Mouse (Mus musculus) stomach, embryonic 14.5 days (tissue): Measurements from ENCODE around the gene Kcnab2. TPM values are rescaled to one million over a fixed set of nuclear protein-coding genes. Genes with fewer than 3 reads are reported as not detected.

ENCODE experiments used
- ATAC-seq: fragments of 200-750 bp; cut with Nextera tagmentation; 2 replicates; pipeline ENCODE4 v1.8.0; 2017; ENCODE audit warnings: low read depth, moderate TSS enrichment; ENCODE audit not compliant: insufficient number of reproducible peaks, insufficient read depth, low FRiP score
- H3K27ac ChIP-seq: fragments of 300-500 bp; sonication (generic); 2 replicates; pipeline ENCODE4 v1.5.1; 2014; ENCODE audit warnings: mild to moderate bottlenecking, low read length, moderate library complexity, mixed read lengths
- H3K27me3 ChIP-seq: fragments of 300-500 bp; sonication (generic); 2 replicates; pipeline ENCODE4 v1.6.1; 2014; ENCODE audit warnings: low read length, control low read depth, mixed read lengths; ENCODE audit not compliant: control insufficient read depth, insufficient read depth
- H3K36me3 ChIP-seq: fragments of 300-500 bp; sonication (generic); 2 replicates; pipeline ENCODE4 v1.6.1; 2014; ENCODE audit warnings: mild to moderate bottlenecking, control low read depth, low read length, moderate library complexity, mixed read lengths; ENCODE audit not compliant: control insufficient read depth, insufficient read depth
- H3K4me1 ChIP-seq: fragments of 300-500 bp; sonication (generic); 2 replicates; pipeline ENCODE4 v1.6.1; 2014; ENCODE audit warnings: low read length, control low read depth, mixed read lengths; ENCODE audit not compliant: control insufficient read depth, insufficient read depth
- H3K4me2 ChIP-seq: fragments of 300-500 bp; sonication (generic); replicated peaks from 2 replicates; pipeline ENCODE4 v1.6.1; 2014; ENCODE audit warnings: low read depth, low read length, control low read depth
- H3K4me3 ChIP-seq: fragments of 300-500 bp; sonication (generic); 2 replicates; pipeline ENCODE4 v1.5.1; 2014; ENCODE audit warnings: low read depth, low read length, control low read depth
- H3K9ac ChIP-seq: fragments of 300-500 bp; sonication (generic); replicated peaks from 2 replicates; pipeline ENCODE4 v1.6.1; 2014; ENCODE audit warnings: low read depth, mild to moderate bottlenecking, control low read depth, low read length, moderate library complexity, mixed read lengths
- H3K9me3 ChIP-seq: fragments of 300-500 bp; sonication (generic); 2 replicates; pipeline ENCODE4 v1.6.1; 2016; ENCODE audit warnings: low read depth, low read length, control low read depth; ENCODE audit not compliant: control insufficient read depth
- WGBS: fragments of 180-500 bp; shearing (Covaris S2); extraction: QIAGEN DNeasy Blood & Tissue Kit; methylation state at CpG from one replicate; pipeline ENCODE4 v1.1.7; 2014; 5-methylcytosine and 5-hydroxymethylcytosine counted together
- polyA plus RNA-seq: library from polyadenylated mRNA; unstranded; fragments of >200 nt; fragmentation: Nextera tagmentation; extraction: Ambion mirVana; gene quantifications from 2 replicates; pipeline ENCODE4 v1.2.1, GENCODE M21; 2014

The Kcnab2 gene
- polyA plus RNA-seq, 1 experiment from 2014 or later, result 4.1 TPM

DNA sequence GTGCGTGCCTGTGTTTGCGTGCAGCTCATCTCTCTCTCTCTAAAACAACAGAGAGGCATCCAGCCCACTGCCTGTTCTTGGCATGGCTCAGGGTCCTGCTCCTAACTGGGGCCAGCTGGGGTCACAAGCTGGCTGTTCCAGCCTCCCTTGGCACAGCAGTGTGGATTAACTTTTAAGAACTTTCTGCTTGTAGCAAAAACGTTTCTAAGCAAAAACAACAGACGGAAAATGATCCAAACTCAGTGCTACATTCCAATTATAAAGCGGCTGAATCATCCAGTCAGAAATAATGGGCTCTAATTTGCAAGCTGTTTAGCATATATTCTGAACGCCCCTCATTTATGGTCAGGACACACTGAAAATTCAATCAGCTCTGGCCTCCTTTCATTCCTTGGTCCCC lies 72.5 kb downstream of the Kcnab2 start:
- ATAC-seq, result no peak
- no peaks in the 10 kb centered on the region for H3K9me3 ChIP-seq
- no peaks in the 10 kb centered on the region for H3K27me3 ChIP-seq
- no peaks in the 10 kb centered on the region for H3K36me3 ChIP-seq
- no peak overlapping the region for H3K27ac ChIP-seq
- H3K4me1 ChIP-seq, result no peaks in the 10 kb centered on the region
- H3K4me3 ChIP-seq, result no peak overlapping the region
- H3K9ac ChIP-seq, result no peak overlapping the region
- 74% methylated on average over 6 of the region's 6 CpGs for WGBS
- H3K4me2 ChIP-seq, result no peak overlapping the region

DNA sequence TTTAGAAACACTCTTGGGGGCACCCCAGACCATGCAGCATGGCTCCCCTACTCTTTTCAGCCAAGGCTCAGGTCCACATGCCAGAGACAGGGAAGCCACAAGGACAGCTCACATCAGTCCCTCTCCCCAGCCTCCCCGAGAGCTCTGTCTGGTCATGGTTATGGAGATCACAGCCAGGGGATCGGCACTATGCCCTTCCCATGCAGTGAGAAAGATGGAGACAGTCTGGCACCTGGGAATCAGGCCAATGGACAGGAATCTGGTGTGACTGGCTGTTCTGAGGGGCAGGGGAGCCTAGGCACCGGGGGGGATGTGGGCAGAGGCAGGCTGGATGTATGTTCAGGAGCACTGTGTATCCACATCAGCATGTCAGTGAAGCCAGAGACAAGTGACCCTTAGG lies 78.7 kb downstream of the Kcnab2 start:
- H3K9ac ChIP-seq, result no peak overlapping the region
- no peaks in the 10 kb centered on the region for H3K9me3 ChIP-seq
- WGBS, result 78% methylated on average over 3 of the region's 3 CpGs
- no peaks in the 10 kb centered on the region for H3K4me1 ChIP-seq
- H3K27me3 ChIP-seq, result no peaks in the 10 kb centered on the region
- H3K4me2 ChIP-seq, result no peak overlapping the region
- no peak for ATAC-seq
- H3K4me3 ChIP-seq, result no peak overlapping the region
- H3K36me3 ChIP-seq, result no peaks in the 10 kb centered on the region
- no peak overlapping the region for H3K27ac ChIP-seq

GRCm38 (mm10) chr4:152392627-152393026 lies 85.0 kb downstream of the Kcnab2 start:
- no peak overlapping the region for H3K4me3 ChIP-seq
- ATAC-seq, result no peak
- no peak overlapping the region for H3K27ac ChIP-seq
- no peaks in the 10 kb centered on the region for H3K4me1 ChIP-seq
- 84% methylated on average over 17 of the region's 17 CpGs for WGBS
- no peaks in the 10 kb centered on the region for H3K27me3 ChIP-seq
- H3K36me3 ChIP-seq, result no peaks in the 10 kb centered on the region
- no peak overlapping the region for H3K9ac ChIP-seq
- H3K9me3 ChIP-seq, result no peaks in the 10 kb centered on the region
- no peak overlapping the region for H3K4me2 ChIP-seq

GRCm38 (mm10) chr4:152392192-152392591 lies 85.5 kb downstream of the Kcnab2 start:
- WGBS, result 86% methylated on average over 5 of the region's 5 CpGs
- H3K27ac ChIP-seq, result no peak overlapping the region
- no peaks in the 10 kb centered on the region for H3K9me3 ChIP-seq
- no peak overlapping the region for H3K4me3 ChIP-seq
- no peak for ATAC-seq
- H3K4me1 ChIP-seq, result no peaks in the 10 kb centered on the region
- H3K9ac ChIP-seq, result no peak overlapping the region
- no peaks in the 10 kb centered on the region for H3K36me3 ChIP-seq
- no peaks in the 10 kb centered on the region for H3K27me3 ChIP-seq
- no peak overlapping the region for H3K4me2 ChIP-seq

DNA sequence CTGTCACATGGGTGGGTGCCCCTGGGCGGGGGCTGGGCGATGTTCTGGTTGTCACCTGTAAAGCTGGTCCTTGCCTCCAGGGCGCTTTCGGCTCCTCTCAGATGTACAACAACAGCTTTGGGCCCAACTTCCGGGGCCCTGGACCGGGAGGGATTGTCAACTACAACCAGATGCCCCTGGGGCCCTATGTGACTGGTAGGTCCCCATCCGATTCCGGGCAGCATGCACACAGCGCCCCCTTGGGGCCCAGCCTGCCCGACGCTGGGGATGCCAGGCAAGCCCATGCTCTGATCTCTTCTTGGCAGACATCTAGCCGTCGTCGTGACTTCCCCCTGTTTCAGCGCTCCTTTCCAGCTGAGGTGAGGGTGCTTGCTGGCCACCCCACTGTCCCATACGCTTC lies 92.0 kb downstream of the Kcnab2 start:
- WGBS, result 65% methylated on average over 16 of the region's 16 CpGs
- no peak for ATAC-seq
- H3K36me3 ChIP-seq, result no peaks in the 10 kb centered on the region
- no peak overlapping the region for H3K4me3 ChIP-seq
- H3K4me2 ChIP-seq, result no peak overlapping the region
- H3K27me3 ChIP-seq, result no peaks in the 10 kb centered on the region
- H3K27ac ChIP-seq, result no peak overlapping the region
- no peaks in the 10 kb centered on the region for H3K9me3 ChIP-seq
- no peaks in the 10 kb centered on the region for H3K4me1 ChIP-seq
- no peak overlapping the region for H3K9ac ChIP-seq

GRCm38 (mm10) chr4:152382528-152383252 lies 95.0 kb downstream of the Kcnab2 start:
- Histone ChIP-seq H3K9ac (no peak overlapping the region), H3K4me3 (no peak overlapping the region), H3K36me3 (no peaks in the 10 kb centered on the region), H3K27me3 (no peaks in the 10 kb centered on the region), H3K4me2 (no peak overlapping the region), H3K27ac (no peak overlapping the region), H3K9me3 (no peaks in the 10 kb centered on the region), H3K4me1 (no peaks in the 10 kb centered on the region)
- no peak for ATAC-seq
- 83% methylated on average over 17 of the region's 17 CpGs for WGBS

GRCm38 (mm10) chr4:152365228-152365627 lies 112.4 kb downstream of the Kcnab2 start:
- Histone ChIP-seq H3K27me3 (no peaks in the 10 kb centered on the region), H3K4me3 (no peak overlapping the region), H3K9me3 (no peaks in the 10 kb centered on the region), H3K4me2 (no peak overlapping the region), H3K27ac (no peak overlapping the region), H3K36me3 (no peaks in the 10 kb centered on the region), H3K4me1 (peaks cover 7% of the 10 kb centered on the region; the same call in 1 of the 2 replicates), H3K9ac (no peak overlapping the region)
- WGBS, result 77% methylated on average over 7 of the region's 7 CpGs
- ATAC-seq, result no peak

GRCm38 (mm10) chr4:152362180-152362579 lies 115.5 kb downstream of the Kcnab2 start:
- WGBS, result 51% methylated on average over 9 of the region's 9 CpGs
- Histone ChIP-seq H3K36me3 (no peaks in the 10 kb centered on the region), H3K27me3 (no peaks in the 10 kb centered on the region), H3K4me1 (peaks cover 7% of the 10 kb centered on the region; the same call in 1 of the 2 replicates), H3K4me3 (no peak overlapping the region), H3K9ac (no peak overlapping the region), H3K4me2 (no peak overlapping the region), H3K27ac (no peak overlapping the region), H3K9me3 (no peaks in the 10 kb centered on the region)
- ATAC-seq, result no peak

GRCm38 (mm10) chr4:152360855-152361254 lies 116.8 kb downstream of the Kcnab2 start:
- WGBS, result 1% methylated on average over 22 of the region's 24 CpGs
- Histone ChIP-seq H3K27ac (no peak overlapping the region), H3K4me1 (peaks cover 7% of the 10 kb centered on the region; the same call in 1 of the 2 replicates), H3K9me3 (no peaks in the 10 kb centered on the region), H3K4me3 (no peak overlapping the region), H3K36me3 (no peaks in the 10 kb centered on the region), H3K27me3 (no peaks in the 10 kb centered on the region), H3K9ac (no peak overlapping the region), H3K4me2 (peak overlapping the region; percentile 32)
- ATAC-seq, result peak; percentile 64; the same call in 1 of the 2 replicates
